In genomic region chr17:24548921-24549617, GRCm38 (mm10) we compare ENCODE assay signal across 8 mouse cellular contexts. TPM values are rescaled to one million over a fixed set of nuclear protein-coding genes. Genes with fewer than 3 reads are reported as not detected.
DNase-seq lines count a peak whose midpoint lies in the region; ATAC-seq and TF ChIP-seq lines count a peak whose summit lies in the region.

No protein-coding gene starts in this region.

- peak; percentile 55 for DNase-seq in right cerebral cortex, adult 18-20 months
- no peak for DNase-seq in right cerebral cortex, postnatal 4 days
- peak; percentile 64 for DNase-seq in c-Kit-positive CD71-positive TER-119-positive erythroid progenitor cells, embryonic 14.5 days (ENCODE audit: low spot score)
- DNase-seq in forebrain, postnatal 0 days = peak; percentile 10
- peak; percentile 40 for DNase-seq in neural tube, embryonic 10.5 days (ENCODE audit: extremely low spot score, low spot score)
- DNase-seq in thymus, postnatal 4 days = peak; percentile 51

- peak overlapping the region; percentile 88 for H3K4me3 ChIP-seq in forebrain, postnatal 0 days (ENCODE audit: low read depth, low read length)
- H3K4me3 ChIP-seq in intestine, embryonic 16.5 days (ENCODE audit: low read length) = peak overlapping the region; percentile 89
- H3K4me3 ChIP-seq in liver, embryonic 15.5 days (replicated peaks) = peak overlapping the region; percentile 81

- peaks cover 19% of the 10 kb centered on the region for H3K4me1 ChIP-seq in forebrain, postnatal 0 days (ENCODE audit: insufficient read depth)
- peaks cover 23% of the 10 kb centered on the region for H3K4me1 ChIP-seq in intestine, embryonic 16.5 days (ENCODE audit: control insufficient read depth, insufficient read depth, low read length)
- peaks cover 43% of the 10 kb centered on the region for H3K4me1 ChIP-seq in liver, embryonic 15.5 days (replicated peaks)

- no peaks in the 10 kb centered on the region for H3K27me3 ChIP-seq in forebrain, postnatal 0 days (ENCODE audit: insufficient read depth, low read length)
- H3K27me3 ChIP-seq in intestine, embryonic 16.5 days (replicated peaks; ENCODE audit: control insufficient read depth, insufficient read depth, low read length) = no peaks in the 10 kb centered on the region
- H3K27me3 ChIP-seq in liver, embryonic 15.5 days = peaks cover 8% of the 10 kb centered on the region; the same call in 1 of the 2 replicates

- H3K4me2 ChIP-seq in forebrain, postnatal 0 days (ENCODE audit: low read depth) = peak overlapping the region; percentile 84
- H3K4me2 ChIP-seq in intestine, embryonic 16.5 days (ENCODE audit: low read depth, low read length) = peak overlapping the region; percentile 82
- peak overlapping the region; percentile 100 for H3K4me2 ChIP-seq in liver, embryonic 15.5 days

- no peak for TF ChIP-seq CTCF in forebrain, postnatal 0 days (IDR thresholded peaks at IDR 0.05; ENCODE audit: low read depth)

- no peak for ATAC-seq in forebrain, postnatal 0 days
- peak; percentile 27 for ATAC-seq in intestine, embryonic 16.5 days
- ATAC-seq in liver, embryonic 15.5 days (ENCODE audit: insufficient read depth) = peak; percentile 42

- H3K9ac ChIP-seq in forebrain, postnatal 0 days = no peak overlapping the region
- peak overlapping the region; percentile 63 for H3K9ac ChIP-seq in intestine, embryonic 16.5 days (ENCODE audit: low read depth, low read length)
- peak overlapping the region; percentile 65 for H3K9ac ChIP-seq in liver, embryonic 15.5 days

- H3K27ac ChIP-seq in forebrain, postnatal 0 days (ENCODE audit: low read depth, low read length) = peak overlapping the region; percentile 93
- peak overlapping the region; percentile 75 for H3K27ac ChIP-seq in intestine, embryonic 16.5 days (ENCODE audit: low read length)
- peak overlapping the region; percentile 87 for H3K27ac ChIP-seq in liver, embryonic 15.5 days (replicated peaks)

- 6% methylated on average over 23 of the region's 23 CpGs for WGBS in forebrain, postnatal 0 days
- WGBS in intestine, embryonic 16.5 days = 5% methylated on average over 23 of the region's 23 CpGs
- under 1% methylated on average over 23 of the region's 23 CpGs for WGBS in liver, embryonic 15.5 days (ENCODE audit: insufficient replicate concordance)

- no peaks in the 10 kb centered on the region for H3K9me3 ChIP-seq in forebrain, postnatal 0 days (ENCODE audit: low read length)
- H3K9me3 ChIP-seq in intestine, embryonic 16.5 days (ENCODE audit: control insufficient read depth, low read length) = no peaks in the 10 kb centered on the region
- H3K9me3 ChIP-seq in liver, embryonic 15.5 days (replicated peaks) = no peaks in the 10 kb centered on the region

- no peaks in the 10 kb centered on the region for H3K36me3 ChIP-seq in forebrain, postnatal 0 days (ENCODE audit: insufficient read depth)
- H3K36me3 ChIP-seq in intestine, embryonic 16.5 days (ENCODE audit: control insufficient read depth, insufficient read depth, low read length) = no peaks in the 10 kb centered on the region
- no peaks in the 10 kb centered on the region for H3K36me3 ChIP-seq in liver, embryonic 15.5 days (replicated peaks)

RNA-seq across cellular contexts. Expression of gene Pkd1, which starts 0.6 kb away (rescaled TPM):
- 48.9 and 58.8 TPM in 2 replicates for total RNA-seq in forebrain, postnatal 0 days (2014; rRNA removed)
- polyA plus RNA-seq in forebrain, postnatal 0 days (2015; fragmentation: Nextera tagmentation; extraction: Ambion mirVana) = 4.9 and 8.9 TPM in 2 replicates
- polyA plus RNA-seq in intestine, embryonic 16.5 days (2015; fragmentation: Nextera tagmentation; extraction: Ambion mirVana) = 12.2 and 13.5 TPM in 2 replicates
- 2.6 and 3.0 TPM in 2 replicates for polyA plus RNA-seq in liver, embryonic 15.5 days (2015; fragmentation: Nextera tagmentation; extraction: Ambion mirVana)

RNA-seq across cellular contexts. Expression of gene Rab26, which starts 15.1 kb away (rescaled TPM):
- 5.0 and 7.1 TPM in 2 replicates for total RNA-seq in forebrain, postnatal 0 days (2014; rRNA removed)
- 10.1 and 12.4 TPM in 2 replicates for polyA plus RNA-seq in forebrain, postnatal 0 days (2015; fragmentation: Nextera tagmentation; extraction: Ambion mirVana)
- polyA plus RNA-seq in intestine, embryonic 16.5 days (2015; fragmentation: Nextera tagmentation; extraction: Ambion mirVana) = 5.2 and 6.6 TPM in 2 replicates
- 0.64 and 0.74 TPM in 2 replicates for polyA plus RNA-seq in liver, embryonic 15.5 days (2015; fragmentation: Nextera tagmentation; extraction: Ambion mirVana)

RNA-seq across cellular contexts. Expression of gene Traf7, which starts 21.3 kb away (rescaled TPM):
- total RNA-seq in forebrain, postnatal 0 days (2014; rRNA removed) = 145 and 168 TPM in 2 replicates
- 81.4 and 82.0 TPM in 2 replicates for polyA plus RNA-seq in forebrain, postnatal 0 days (2015; fragmentation: Nextera tagmentation; extraction: Ambion mirVana)
- 81.9 and 87.6 TPM in 2 replicates for polyA plus RNA-seq in intestine, embryonic 16.5 days (2015; fragmentation: Nextera tagmentation; extraction: Ambion mirVana)
- polyA plus RNA-seq in liver, embryonic 15.5 days (2015; fragmentation: Nextera tagmentation; extraction: Ambion mirVana) = 32.9 and 35.2 TPM in 2 replicates
